Mouse (Mus musculus) heart, postnatal 36 days (tissue): ENCODE measurements around the gene Git2. TPM values are rescaled to one million over a fixed set of nuclear protein-coding genes. Genes with fewer than 3 reads are reported as not detected.

ENCODE experiments used
- DNase-seq, 2 experiments: peaks; one replicate each; pipeline ENCODE4 v3.0.0; 2021 to 2022
- intact Hi-C: fragments of 180-260 bp; cut with DNase I; formaldehyde crosslinking; loops from one replicate; pipeline ENCODE4 v1.15.1; 2025
- total RNA-seq, 2 experiments: library from RNA; stranded (reverse); gene quantifications; 2 replicates each; pipeline ENCODE4 v1.2.3; 2021

The Git2 gene
- total RNA-seq, 2 experiments from 2014 or later: 28.7 to 32.0 TPM

- DNase-seq: no peak
- intact Hi-C loops: no loop called here
These were observed 8.1 kb downstream of the Git2 start for GRCm38 (mm10) chr5:114767185-114767584.

GRCm38 (mm10) chr5:114766686-114767085 is 8.6 kb downstream of the Git2 start:
- DNase-seq: no peak
- intact Hi-C loops: no loop called here

GRCm38 (mm10) chr5:114764812-114765735 is 10.2 kb downstream of the Git2 start:
- DNase-seq: no peak
- intact Hi-C loops: no loop called here

GRCm38 (mm10) chr5:114761980-114762379 is 13.3 kb downstream of the Git2 start:
- peak in 1 of 2 experiments; percentile 15 for DNase-seq
- intact Hi-C loops: no loop called here

GRCm38 (mm10) chr5:114759536-114760090 is 15.7 kb downstream of the Git2 start:
- intact Hi-C loops: no loop called here

GRCm38 (mm10) chr5:114753384-114753783 is 21.9 kb downstream of the Git2 start:
- intact Hi-C loops: loop anchor here (5.0 kb wide), 1 partner anchor 41 kb away; no protein-coding TSS in a partner anchor
- no peak for DNase-seq

More at GRCm38 (mm10) chr5:114759536-114760090, 15.7 kb downstream of the Git2 start:
- no peak for DNase-seq

GRCm38 (mm10) chr5:114752397-114752796 is 22.9 kb downstream of the Git2 start:
- DNase-seq: no peak
- intact Hi-C loops: loop anchor here (5.0 kb wide), 1 partner anchor 40 kb away; no protein-coding TSS in a partner anchor

- no peak for DNase-seq
- intact Hi-C loops: loop anchor here (5.0 kb wide), 1 partner anchor 38 kb away; no protein-coding TSS in a partner anchor
These were observed 25.0 kb downstream of the Git2 start for GRCm38 (mm10) chr5:114750325-114750724.

- intact Hi-C loops: no loop called here
- no peak for DNase-seq
These were observed 27.8 kb downstream of the Git2 start for GRCm38 (mm10) chr5:114747521-114747920.

GRCm38 (mm10) chr5:114746886-114747285 is 28.4 kb downstream of the Git2 start:
- DNase-seq: no peak
- intact Hi-C loops: no loop called here

GRCm38 (mm10) chr5:114745581-114745980 is 29.7 kb downstream of the Git2 start:
- intact Hi-C loops: no loop called here
- peak; percentile 33 to 41 for DNase-seq

- DNase-seq: no peak
- intact Hi-C loops: no loop called here
These were observed 31.6 kb downstream of the Git2 start for GRCm38 (mm10) chr5:114743697-114744090.

GRCm38 (mm10) chr5:114742998-114743696 is 32.2 kb downstream of the Git2 start:
- DNase-seq: peak; percentile 52 to 63
- intact Hi-C loops: no loop called here

- intact Hi-C loops: no loop called here
- DNase-seq: no peak
These were observed 32.7 kb downstream of the Git2 start for GRCm38 (mm10) chr5:114742572-114742971.

- no peak for DNase-seq
- intact Hi-C loops: no loop called here
These were observed 34.7 kb downstream of the Git2 start for GRCm38 (mm10) chr5:114740595-114740994.

GRCm38 (mm10) chr5:114738707-114739241 is 36.5 kb downstream of the Git2 start:
- peak; percentile 65 to 68 for DNase-seq
- intact Hi-C loops: loop anchor here (2.0 kb wide), 2 partner anchors 30 to 32 kb away; no protein-coding TSS in a partner anchor

GRCm38 (mm10) chr5:114737090-114737887 is 38.0 kb downstream of the Git2 start:
- intact Hi-C loops: no loop called here
- DNase-seq: no peak

- intact Hi-C loops: no loop called here
- no peak for DNase-seq
These were observed 41.7 kb downstream of the Git2 start for GRCm38 (mm10) chr5:114733606-114734005.

- intact Hi-C loops: no loop called here
- DNase-seq: no peak
These were observed 43.3 kb downstream of the Git2 start for GRCm38 (mm10) chr5:114731969-114732368.

- intact Hi-C loops: no loop called here
- DNase-seq: no peak
These were observed 43.8 kb downstream of the Git2 start for GRCm38 (mm10) chr5:114731498-114731897.
